Mouse (Mus musculus): ENCODE measurements around the gene Olfr101.

- TF ChIP-seq CTCF (IDR thresholded peaks at IDR 0.05; ENCODE audit: extremely low read depth, insufficient read depth, insufficient read length, insufficient replicate concordance) (no peak), POLR2A (IDR thresholded peaks at IDR 0.05; ENCODE audit: low read depth, low read length) (peak; percentile 76)
Observed at GRCm38 (mm10) chr17:37270058-37270701, 33.9 kb downstream of the Olfr101 start, which contains the start of gene H2-M3.
